Mouse (Mus musculus) liver, embryonic 14.5 days (tissue): ENCODE data around the gene Foxp2. TPM values are rescaled to one million over a fixed set of nuclear protein-coding genes. Genes with fewer than 3 reads are reported as not detected.

Experiments
- ATAC-seq: fragments of 200-750 bp; cut with Nextera tagmentation; 2 replicates; pipeline ENCODE4 v1.8.0; 2017; ENCODE audit warnings: moderate number of reproducible peaks, mild to moderate bottlenecking, moderate library complexity; ENCODE audit not compliant: insufficient read depth
- DNase-seq, 3 experiments: peaks; one replicate each; pipeline ENCODE4 v3.0.0-alpha.2; 2012 to 2013; ENCODE audit warnings: low read depth in 3 of 3, low spot score in 3 of 3
- H3K27ac ChIP-seq: fragments of 300-500 bp; sonication (generic); 2 replicates; pipeline ENCODE4 v1.5.1; 2014; ENCODE audit warnings: moderate library complexity, mild to moderate bottlenecking, control low read depth, inconsistent platforms
- H3K27me3 ChIP-seq: fragments of 300-500 bp; sonication (generic); 2 replicates; pipeline ENCODE4 v1.6.1; 2014; ENCODE audit warnings: mild to moderate bottlenecking, low read length, moderate library complexity; ENCODE audit not compliant: control insufficient read depth, insufficient read depth
- H3K36me3 ChIP-seq: fragments of 300-500 bp; sonication (generic); replicated peaks from 2 replicates; pipeline ENCODE4 v1.6.1; 2014; ENCODE audit warnings: low read depth; ENCODE audit not compliant: control insufficient read depth, insufficient read depth
- H3K4me1 ChIP-seq, 2 experiments: fragments of 200-500 bp in 1 of 2; fragments of 300-500 bp in 1 of 2; sonication (generic) in 1 of 2; replicated peaks; 2 replicates each; pipeline ENCODE4 v1.6.1; 2012 to 2014; ENCODE audit warnings: antibody characterized with exemption in 1 of 2, inconsistent platforms in 1 of 2, low read length in 1 of 2; ENCODE audit not compliant: control insufficient read depth in 2 of 2, insufficient read depth in 2 of 2
- H3K4me2 ChIP-seq: fragments of 300-500 bp; sonication (generic); 2 replicates; pipeline ENCODE4 v1.6.1; 2014; ENCODE audit warnings: low read depth, mild to moderate bottlenecking, control low read depth, moderate library complexity
- H3K4me3 ChIP-seq, 2 experiments: fragments of 200-500 bp in 1 of 2; fragments of 300-500 bp in 1 of 2; sonication (generic) in 1 of 2; 2 replicates each; pipeline ENCODE4 v1.5.1; 2012 to 2014; ENCODE audit warnings: low read depth in 2 of 2, low read length in 2 of 2, mild to moderate bottlenecking in 2 of 2, control low read depth in 1 of 2, inconsistent platforms in 1 of 2, moderate library complexity in 1 of 2; ENCODE audit not compliant: insufficient read depth in 1 of 2
- H3K9ac ChIP-seq: fragments of 300-500 bp; sonication (generic); replicated peaks from 2 replicates; pipeline ENCODE4 v1.6.1; 2014; ENCODE audit warnings: mild to moderate bottlenecking, control low read depth, moderate library complexity
- H3K9me3 ChIP-seq: fragments of 300-500 bp; sonication (generic); 2 replicates; pipeline ENCODE4 v1.6.1; 2016; ENCODE audit warnings: low read length, mixed read lengths; ENCODE audit not compliant: control insufficient read depth
- CTCF ChIP-seq: IDR thresholded peaks from 2 replicates; pipeline ENCODE4 v1.5.1; 2016; ENCODE audit warnings: antibody characterized with exemption, low read depth, control low read depth
- EP300 ChIP-seq: IDR thresholded peaks from 2 replicates; pipeline ENCODE4 v1.6.1; 2016; ENCODE audit warnings: antibody characterized with exemption, low read depth
- WGBS: fragments of 180-500 bp; shearing (Covaris S2); extraction: QIAGEN DNeasy Blood & Tissue Kit; methylation state at CpG from one replicate; pipeline ENCODE4 v1.1.7; 2014; ENCODE audit not compliant: insufficient replicate concordance; 5-methylcytosine and 5-hydroxymethylcytosine counted together
- polyA plus RNA-seq, 2 experiments: library from polyadenylated mRNA; depleted of rRNA in 1 of 2; stranded (reverse) in 1 of 2; unstranded in 1 of 2; fragments of >200 nt; fragmentation: Nextera tagmentation in 1 of 2; extraction: Ambion mirVana in 1 of 2; gene quantifications; 2 replicates each; pipeline versions ENCODE4 v1.2.1 to v1.2.3; 2012 to 2014

Foxp2 gene
- polyA plus RNA-seq, 2 experiments, result 0.27 to 0.28 TPM

DNA sequence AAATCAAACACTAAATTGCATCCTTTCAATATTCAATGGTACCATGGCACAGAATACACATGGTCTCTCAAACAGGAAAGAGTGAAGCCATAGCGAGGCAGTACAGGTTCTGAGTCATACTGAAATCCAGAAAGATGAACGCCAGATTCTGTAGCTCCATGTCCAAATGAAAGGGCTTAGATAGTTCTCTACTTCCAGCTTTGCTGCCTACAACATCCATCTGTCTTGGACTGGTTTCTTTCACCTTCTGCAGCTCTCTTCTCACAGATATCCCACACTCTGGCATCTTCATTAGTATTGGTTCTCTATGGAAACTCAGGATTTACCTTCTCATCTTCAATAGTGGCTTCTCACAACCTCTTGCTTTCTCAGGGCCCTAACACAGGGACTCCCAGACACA, 417.2 kb downstream of the Foxp2 start:
- WGBS, result 54% methylated on average over 2 of the region's 2 CpGs
- H3K4me3 ChIP-seq, result no peak overlapping the region
- TF ChIP-seq CTCF (no peak), EP300 (no peak)

GRCm38 (mm10) chr6:15321551-15321974, 420.4 kb downstream of the Foxp2 start:
- no peaks in the 10 kb centered on the region for H3K36me3 ChIP-seq
- no peaks in the 10 kb centered on the region for H3K27me3 ChIP-seq
- TF ChIP-seq EP300 (no peak), CTCF (no peak)
- H3K9ac ChIP-seq, result no peak overlapping the region
- H3K4me3 ChIP-seq, result no peak overlapping the region
- WGBS, result 48% methylated on average over 2 of the region's 2 CpGs
- no peak overlapping the region for H3K27ac ChIP-seq
- no peaks in the 10 kb centered on the region for H3K4me1 ChIP-seq
- H3K9me3 ChIP-seq, result no peaks in the 10 kb centered on the region
- DNase-seq (no peak), ATAC-seq (no peak)
- H3K4me2 ChIP-seq, result no peak overlapping the region

More for the DNA sequence above, 417.2 kb downstream of the Foxp2 start:
- H3K4me1 ChIP-seq, result no peaks in the 10 kb centered on the region
- H3K27ac ChIP-seq, result no peak overlapping the region
- DNase-seq (no peak), ATAC-seq (no peak)
- no peaks in the 10 kb centered on the region for H3K36me3 ChIP-seq
- H3K9ac ChIP-seq, result no peak overlapping the region
- no peaks in the 10 kb centered on the region for H3K9me3 ChIP-seq
- H3K27me3 ChIP-seq, result no peaks in the 10 kb centered on the region
- H3K4me2 ChIP-seq, result no peak overlapping the region

DNA sequence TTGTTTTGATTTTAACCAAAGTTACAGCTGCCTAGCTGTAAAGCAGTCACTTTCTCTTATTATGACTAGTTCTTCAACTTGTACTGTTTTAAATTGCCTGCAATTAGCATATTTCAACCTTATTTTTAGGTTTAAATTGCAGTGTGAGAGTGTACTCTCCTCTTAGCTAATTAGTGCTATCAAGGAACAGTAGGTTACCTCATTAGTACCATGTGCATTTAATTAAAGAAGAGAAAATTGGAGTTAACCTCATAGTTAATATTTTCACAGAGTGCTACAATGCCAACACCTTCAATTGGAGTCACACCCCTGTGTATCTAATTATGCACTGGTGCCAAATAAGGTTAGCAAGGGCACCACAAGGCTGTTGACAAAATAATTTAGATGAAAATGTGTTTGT, 421.9 kb downstream of the Foxp2 start:
- TF ChIP-seq EP300 (no peak), CTCF (no peak)
- no peak overlapping the region for H3K4me3 ChIP-seq

GRCm38 (mm10) chr6:15347705-15348104, 446.6 kb downstream of the Foxp2 start:
- no peak overlapping the region for H3K27ac ChIP-seq
- H3K36me3 ChIP-seq, result no peaks in the 10 kb centered on the region
- no peak overlapping the region for H3K4me3 ChIP-seq
- H3K4me2 ChIP-seq, result no peak overlapping the region
- no peaks in the 10 kb centered on the region for H3K9me3 ChIP-seq
- DNase-seq, result no peak
- no peaks in the 10 kb centered on the region for H3K27me3 ChIP-seq
- 73% methylated on average over 3 of the region's 3 CpGs for WGBS
- no peaks in the 10 kb centered on the region for H3K4me1 ChIP-seq
- ATAC-seq, result no peak
- H3K9ac ChIP-seq, result no peak overlapping the region
- no peak for TF ChIP-seq CTCF
- no peak for TF ChIP-seq EP300

More for the DNA sequence above, 421.9 kb downstream of the Foxp2 start:
- Histone ChIP-seq H3K4me2 (no peak overlapping the region), H3K9me3 (no peaks in the 10 kb centered on the region), H3K27me3 (no peaks in the 10 kb centered on the region), H3K27ac (no peak overlapping the region), H3K36me3 (no peaks in the 10 kb centered on the region), H3K4me1 (no peaks in the 10 kb centered on the region), H3K9ac (no peak overlapping the region)
- DNase-seq (no peak), ATAC-seq (no peak)

DNA sequence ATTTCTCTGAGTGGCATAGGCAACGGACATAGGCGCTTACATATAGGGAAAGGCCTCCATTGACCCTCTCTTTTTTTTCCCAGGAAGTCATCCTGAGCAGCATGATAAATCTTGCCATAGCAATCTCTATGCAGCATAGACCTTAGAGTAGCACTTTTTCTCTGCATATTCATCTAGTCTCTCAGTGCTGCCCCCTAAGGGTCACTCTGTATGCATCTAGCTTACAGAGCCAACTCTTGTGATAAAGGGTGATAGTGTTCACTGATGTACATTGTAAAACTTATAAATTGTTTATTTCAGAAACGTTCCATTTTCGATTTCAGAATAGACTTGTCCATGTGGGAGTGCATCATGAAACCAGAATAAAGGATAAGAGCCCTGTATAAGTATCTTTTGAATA, 454.7 kb downstream of the Foxp2 start:
- Histone ChIP-seq H3K27ac (no peak overlapping the region), H3K36me3 (no peaks in the 10 kb centered on the region), H3K4me2 (no peak overlapping the region), H3K9me3 (no peaks in the 10 kb centered on the region), H3K27me3 (no peaks in the 10 kb centered on the region), H3K9ac (no peak overlapping the region), H3K4me3 (no peak overlapping the region), H3K4me1 (no peaks in the 10 kb centered on the region)
- DNase-seq, result no peak
- no peak for ATAC-seq
- 58% methylated on average over 4 of the region's 4 CpGs for WGBS
- TF ChIP-seq EP300 (no peak), CTCF (no peak; the same call in 1 of the 2 replicates)
